Mouse (Mus musculus): ENCODE data around the gene Slc30a2. TPM values are rescaled to one million over a fixed set of nuclear protein-coding genes. Genes with fewer than 3 reads are reported as not detected.

The Slc30a2 gene
- polyA plus RNA-seq, 1 experiment: 2.0 TPM

GRCm38 (mm10) chr4:134349829-134350228, 6.8 kb downstream of the Slc30a2 start:
- Histone ChIP-seq H3K36me3 (ENCODE audit: control insufficient read depth, insufficient read depth, low read length) (no peaks in the 10 kb centered on the region), H3K4me3 (ENCODE audit: control insufficient read depth, insufficient read depth, low read length) (no peak overlapping the region), H3K27ac (ENCODE audit: control insufficient read depth, insufficient read depth, low read length) (no peak overlapping the region), H3K4me1 (replicated peaks; ENCODE audit: control insufficient read depth, insufficient read depth, low read length) (no peaks in the 10 kb centered on the region), H3K27me3 (ENCODE audit: control insufficient read depth, insufficient read depth, low read length) (no peaks in the 10 kb centered on the region)
- 95% methylated on average over 7 of the region's 7 CpGs for WGBS
- no peak for DNase-seq
- TF ChIP-seq POLR2A (IDR thresholded peaks at IDR 0.05; ENCODE audit: control insufficient read depth, extremely low read depth, insufficient read depth, low read length, poor library complexity) (no peak), CTCF (IDR thresholded peaks at IDR 0.05; ENCODE audit: borderline replicate concordance, control insufficient read depth, extremely low read depth, insufficient read depth, low read length, poor library complexity) (no peak)

GRCm38 (mm10) chr4:134350641-134351040, 7.7 kb downstream of the Slc30a2 start:
- no peak for DNase-seq
- no peak overlapping the region for H3K27ac ChIP-seq (ENCODE audit: control insufficient read depth, insufficient read depth, low read length)
- no peaks in the 10 kb centered on the region for H3K27me3 ChIP-seq (ENCODE audit: control insufficient read depth, insufficient read depth, low read length)
- peaks cover 2% of the 10 kb centered on the region for H3K4me1 ChIP-seq (replicated peaks; ENCODE audit: control insufficient read depth, insufficient read depth, low read length)
- no peak overlapping the region for H3K4me3 ChIP-seq (ENCODE audit: control insufficient read depth, insufficient read depth, low read length)
- WGBS: 94% methylated on average over 6 of the region's 6 CpGs
- TF ChIP-seq POLR2A (IDR thresholded peaks at IDR 0.05; ENCODE audit: control insufficient read depth, extremely low read depth, insufficient read depth, low read length, poor library complexity) (no peak), CTCF (IDR thresholded peaks at IDR 0.05; ENCODE audit: borderline replicate concordance, control insufficient read depth, extremely low read depth, insufficient read depth, low read length, poor library complexity) (no peak)
- no peaks in the 10 kb centered on the region for H3K36me3 ChIP-seq (ENCODE audit: control insufficient read depth, insufficient read depth, low read length)

GRCm38 (mm10) chr4:134351329-134352260, 8.6 kb downstream of the Slc30a2 start:
- no peak overlapping the region for H3K27ac ChIP-seq (ENCODE audit: control insufficient read depth, insufficient read depth, low read length)

GRCm38 (mm10) chr4:134352261-134352707, 9.3 kb downstream of the Slc30a2 start:
- no peak overlapping the region for H3K27ac ChIP-seq (ENCODE audit: control insufficient read depth, insufficient read depth, low read length)
- WGBS: 96% methylated on average over 12 of the region's 12 CpGs
- H3K36me3 ChIP-seq (ENCODE audit: control insufficient read depth, insufficient read depth, low read length): no peaks in the 10 kb centered on the region
- H3K27me3 ChIP-seq (ENCODE audit: control insufficient read depth, insufficient read depth, low read length): no peaks in the 10 kb centered on the region
- H3K4me1 ChIP-seq (replicated peaks; ENCODE audit: control insufficient read depth, insufficient read depth, low read length): peaks cover 17% of the 10 kb centered on the region
- TF ChIP-seq CTCF (IDR thresholded peaks at IDR 0.05; ENCODE audit: borderline replicate concordance, control insufficient read depth, extremely low read depth, insufficient read depth, low read length, poor library complexity) (no peak), POLR2A (IDR thresholded peaks at IDR 0.05; ENCODE audit: control insufficient read depth, extremely low read depth, insufficient read depth, low read length, poor library complexity) (no peak)
- H3K4me3 ChIP-seq (ENCODE audit: control insufficient read depth, insufficient read depth, low read length): no peak overlapping the region
- no peak for DNase-seq

More at GRCm38 (mm10) chr4:134351329-134352260, 8.6 kb downstream of the Slc30a2 start:
- no peaks in the 10 kb centered on the region for H3K27me3 ChIP-seq (ENCODE audit: control insufficient read depth, insufficient read depth, low read length)
- no peak for DNase-seq
- peaks cover 12% of the 10 kb centered on the region for H3K4me1 ChIP-seq (replicated peaks; ENCODE audit: control insufficient read depth, insufficient read depth, low read length)
- TF ChIP-seq CTCF (IDR thresholded peaks at IDR 0.05; ENCODE audit: borderline replicate concordance, control insufficient read depth, extremely low read depth, insufficient read depth, low read length, poor library complexity) (no peak), POLR2A (IDR thresholded peaks at IDR 0.05; ENCODE audit: control insufficient read depth, extremely low read depth, insufficient read depth, low read length, poor library complexity) (no peak)
- H3K36me3 ChIP-seq (ENCODE audit: control insufficient read depth, insufficient read depth, low read length): no peaks in the 10 kb centered on the region
- no peak overlapping the region for H3K4me3 ChIP-seq (ENCODE audit: control insufficient read depth, insufficient read depth, low read length)
- 74% methylated on average over 18 of the region's 18 CpGs for WGBS

GRCm38 (mm10) chr4:134352929-134353328, 9.9 kb downstream of the Slc30a2 start:
- no peak for DNase-seq
- peaks cover 17% of the 10 kb centered on the region for H3K4me1 ChIP-seq (replicated peaks; ENCODE audit: control insufficient read depth, insufficient read depth, low read length)
- H3K27me3 ChIP-seq (ENCODE audit: control insufficient read depth, insufficient read depth, low read length): no peaks in the 10 kb centered on the region
- no peaks in the 10 kb centered on the region for H3K36me3 ChIP-seq (ENCODE audit: control insufficient read depth, insufficient read depth, low read length)
- 92% methylated on average over 7 of the region's 7 CpGs for WGBS
- no peak overlapping the region for H3K27ac ChIP-seq (ENCODE audit: control insufficient read depth, insufficient read depth, low read length)
- no peak overlapping the region for H3K4me3 ChIP-seq (ENCODE audit: control insufficient read depth, insufficient read depth, low read length)
- TF ChIP-seq POLR2A (IDR thresholded peaks at IDR 0.05; ENCODE audit: control insufficient read depth, extremely low read depth, insufficient read depth, low read length, poor library complexity) (no peak), CTCF (IDR thresholded peaks at IDR 0.05; ENCODE audit: borderline replicate concordance, control insufficient read depth, extremely low read depth, insufficient read depth, low read length, poor library complexity) (no peak)

- DNase-seq: no peak
- H3K27me3 ChIP-seq (ENCODE audit: control insufficient read depth, insufficient read depth, low read length): no peaks in the 10 kb centered on the region
- H3K27ac ChIP-seq (ENCODE audit: control insufficient read depth, insufficient read depth, low read length): no peak overlapping the region
- WGBS: 79% methylated on average over 5 of the region's 5 CpGs
- no peak overlapping the region for H3K4me3 ChIP-seq (ENCODE audit: control insufficient read depth, insufficient read depth, low read length)
- TF ChIP-seq CTCF (IDR thresholded peaks at IDR 0.05; ENCODE audit: borderline replicate concordance, control insufficient read depth, extremely low read depth, insufficient read depth, low read length, poor library complexity) (no peak), POLR2A (IDR thresholded peaks at IDR 0.05; ENCODE audit: control insufficient read depth, extremely low read depth, insufficient read depth, low read length, poor library complexity) (no peak)
- no peaks in the 10 kb centered on the region for H3K36me3 ChIP-seq (ENCODE audit: control insufficient read depth, insufficient read depth, low read length)
- peaks cover 17% of the 10 kb centered on the region for H3K4me1 ChIP-seq (replicated peaks; ENCODE audit: control insufficient read depth, insufficient read depth, low read length)
These were observed 10.8 kb downstream of the Slc30a2 start for GRCm38 (mm10) chr4:134353527-134354409.

Measured in thymus, adult 2 months (tissue).